Mouse (Mus musculus) MEL (cell line): ENCODE results near the gene Drd1. TPM values are rescaled to one million over a fixed set of nuclear protein-coding genes. Genes with fewer than 3 reads are reported as not detected.

ENCODE experiments used
- polyA plus RNA-seq, 2 experiments: library from polyadenylated mRNA; stranded (reverse) in 1 of 2; unstranded in 1 of 2; fragments of >175 nt in 1 of 2; fragments of >200 nt in 1 of 2; gene quantifications; 2 replicates each; pipeline versions ENCODE4 v1.2.1 to v1.2.4; 2012; ENCODE audit warnings: low replicate concordance in 2 of 2, low read depth in 1 of 2; ENCODE audit not compliant: insufficient read length in 2 of 2, insufficient read depth in 1 of 2, missing spikeins in 1 of 2
- total RNA-seq: library from RNA; depleted of rRNA; stranded (reverse); fragments of 300-350 nt; gene quantifications from 2 replicates; pipeline ENCODE4 v1.2.3, GENCODE M21; 2012; rRNA removed

Drd1 gene
- total and polyA plus RNA-seq, 3 experiments, result not detected

Other genes with a start within 250 kb of the Drd1 start
- gene Sfxn1, start 16.2 kb upstream of the Drd1 start, total RNA-seq, result 42.8 and 47.9 TPM in 2 replicates
- 10 to 100 TPM in 1 of 2 experiments, not detected in 1; 74.6 TPM for gene Sfxn1, start 16.2 kb upstream of the Drd1 start, polyA plus RNA-seq
- not detected in 2 replicates for gene Hrh2, start 136.4 kb upstream of the Drd1 start, total RNA-seq
- gene Hrh2, start 136.4 kb upstream of the Drd1 start, polyA plus RNA-seq, result under 1 TPM in 1 of 2 experiments, not detected in 1; 0.07 TPM